Mouse (Mus musculus) brain, embryonic 18.5 days (tissue): ENCODE results near the gene Alpl.

Experiments used
- DNase-seq: peaks from one replicate; pipeline ENCODE4 v3.0.0-alpha.2; 2012; ENCODE audit warnings: low read depth, low spot score

The Alpl gene

DNA sequence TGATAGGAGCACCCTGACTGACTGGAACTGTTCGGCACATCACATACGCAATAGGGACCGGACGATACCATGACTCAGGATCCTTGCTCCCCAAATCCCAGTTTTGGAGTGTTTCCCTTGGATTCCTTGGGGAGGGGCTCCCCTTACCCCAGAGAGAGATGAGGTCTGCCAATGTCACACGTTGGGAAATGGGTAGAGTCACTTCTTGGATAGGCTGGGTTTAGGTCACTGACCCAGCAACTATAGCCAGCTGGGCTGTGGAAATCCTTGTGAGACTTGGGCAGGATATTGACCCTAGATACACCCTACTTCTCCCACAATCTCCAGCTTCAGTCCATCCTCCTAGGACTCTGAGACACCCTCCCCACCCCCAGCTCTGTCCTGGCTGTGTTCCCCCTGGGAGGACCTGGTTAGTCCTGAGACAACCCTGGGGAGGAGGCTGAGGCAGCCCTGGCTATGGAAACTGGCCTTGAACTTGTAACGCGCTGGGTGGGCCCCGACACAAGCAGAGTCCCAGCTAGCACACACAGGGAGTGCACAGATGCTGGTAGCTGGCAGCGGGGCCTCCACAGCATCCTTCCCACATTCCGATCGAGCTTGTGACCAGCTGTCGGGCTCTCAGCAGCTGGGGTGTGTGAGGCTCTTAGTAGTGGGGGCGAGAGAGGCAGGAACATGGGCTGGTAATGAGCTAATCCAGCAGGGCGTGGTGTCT, 25.1 kb downstream of the Alpl start:
- DNase-seq = no peak

DNA sequence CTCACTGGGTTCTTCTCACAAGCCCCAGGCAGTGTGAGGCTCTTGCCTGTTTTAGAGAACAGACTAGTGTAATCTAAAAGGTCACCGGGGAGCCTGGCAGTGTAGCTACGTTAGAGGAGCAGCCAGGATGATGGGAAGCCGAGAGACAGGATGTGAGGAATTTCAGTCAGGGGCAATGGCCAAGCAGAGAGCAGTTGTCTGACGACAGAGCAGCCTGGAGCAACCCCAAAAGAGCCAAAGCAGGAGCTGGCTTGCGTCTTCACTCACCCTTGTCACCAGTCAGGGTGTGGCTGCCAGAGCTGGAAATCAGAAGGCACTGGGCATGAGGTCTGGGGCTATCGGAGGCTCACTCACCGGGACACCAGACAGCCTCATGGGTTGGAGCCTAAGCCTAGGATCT, 26.5 kb downstream of the Alpl start:
- no peak for DNase-seq

DNA sequence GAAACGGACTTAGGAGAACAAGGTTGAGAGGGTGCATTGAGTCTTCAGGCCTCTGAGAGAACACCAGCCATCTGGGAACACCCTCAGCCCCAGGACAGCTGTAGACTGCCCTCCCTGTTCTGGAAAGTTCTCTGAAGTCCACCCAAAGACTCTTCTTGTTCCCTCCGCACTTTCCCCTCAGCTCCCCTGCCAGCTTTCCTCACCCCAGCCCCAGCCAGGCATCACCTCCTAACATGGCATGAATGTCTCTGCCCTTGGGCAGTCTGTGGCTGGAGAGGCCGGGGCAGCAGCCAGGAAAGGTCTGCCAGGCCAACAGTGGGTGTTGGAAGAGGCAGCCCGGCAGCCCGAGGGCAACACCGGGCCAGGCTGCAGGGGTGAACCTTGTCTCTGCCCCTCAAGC, 27.4 kb downstream of the Alpl start:
- no peak for DNase-seq

DNA sequence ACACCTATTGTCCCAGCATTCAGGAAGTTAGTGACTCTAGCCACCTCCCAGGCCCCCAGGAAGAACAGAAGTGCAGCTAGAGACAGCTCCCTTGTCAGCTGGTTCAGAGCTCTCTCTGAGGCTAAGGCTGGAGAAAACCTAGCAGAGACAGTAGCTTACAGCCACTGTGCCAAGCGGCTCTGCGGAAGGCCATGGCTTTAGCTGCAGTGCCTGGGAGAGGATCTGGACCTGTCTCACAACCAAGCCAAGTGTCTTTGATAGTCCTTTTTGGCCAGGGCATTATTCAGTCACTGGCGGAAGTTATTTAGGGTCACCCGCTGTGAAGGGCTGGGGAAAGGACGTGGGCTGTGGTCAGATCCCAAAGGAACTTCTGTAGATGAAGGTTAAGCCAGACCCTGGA, 27.8 kb downstream of the Alpl start:
- DNase-seq = no peak

DNA sequence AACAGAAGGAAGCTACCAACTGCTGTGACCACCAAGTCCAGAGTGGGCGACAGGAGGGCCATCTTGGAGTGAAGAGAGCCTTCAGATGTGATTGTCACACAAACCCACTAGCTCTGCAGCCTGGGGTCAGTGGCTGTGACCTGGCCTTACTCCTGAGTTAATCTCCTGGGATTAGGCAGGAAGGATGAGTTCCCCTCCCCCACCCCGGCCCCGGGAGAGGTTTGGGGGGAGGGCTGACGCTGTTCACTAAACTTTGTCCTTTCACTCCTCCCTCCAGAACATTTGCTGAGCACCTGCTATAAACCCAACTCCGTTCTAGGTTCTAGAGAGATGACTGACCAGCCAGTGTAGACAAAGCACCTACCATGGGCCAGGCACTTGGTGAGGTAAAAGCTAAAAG, 29.8 kb downstream of the Alpl start:
- DNase-seq = no peak

DNA sequence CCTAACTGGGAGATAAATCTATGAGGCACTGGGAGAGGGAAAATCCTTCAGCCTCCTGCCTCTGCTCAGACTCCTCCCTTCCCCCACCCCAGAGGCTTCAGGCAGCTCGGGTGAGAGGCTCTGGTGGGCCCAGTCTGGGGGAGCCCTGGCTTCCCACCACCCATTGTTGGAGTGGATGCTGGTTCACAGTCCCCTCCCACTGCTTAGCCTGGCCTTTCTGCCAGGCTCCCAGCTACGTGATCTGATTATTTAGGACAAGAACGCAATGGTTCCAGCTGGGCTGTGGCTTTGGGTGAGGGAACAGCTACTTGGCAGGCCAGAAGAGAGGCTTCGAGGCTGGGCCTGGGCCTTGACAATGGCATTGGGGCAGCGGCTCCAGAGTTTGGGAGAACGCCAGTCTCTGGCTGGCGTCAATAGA, 30.6 kb downstream of the Alpl start:
- DNase-seq = peak; percentile 69

DNA sequence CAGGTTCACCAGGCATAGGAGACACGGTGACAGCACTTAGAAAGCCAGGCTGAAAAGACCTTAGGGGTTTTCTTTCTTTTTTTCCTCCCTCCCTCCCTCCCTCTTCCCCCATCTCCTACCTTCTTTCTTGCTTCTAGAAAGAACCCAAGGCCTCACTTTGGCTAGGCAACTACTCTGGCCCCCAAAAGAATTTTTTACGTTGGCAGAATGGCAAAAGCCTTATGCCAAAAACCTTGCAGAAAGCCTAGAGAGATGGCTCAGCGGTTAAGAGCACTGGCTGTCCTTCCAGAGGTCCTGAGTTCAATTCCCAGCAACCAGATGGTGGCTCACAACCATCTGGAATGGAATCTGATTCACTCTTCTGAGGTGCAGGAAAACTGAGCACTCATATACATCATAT, 31.6 kb downstream of the Alpl start:
- no peak for DNase-seq

DNA sequence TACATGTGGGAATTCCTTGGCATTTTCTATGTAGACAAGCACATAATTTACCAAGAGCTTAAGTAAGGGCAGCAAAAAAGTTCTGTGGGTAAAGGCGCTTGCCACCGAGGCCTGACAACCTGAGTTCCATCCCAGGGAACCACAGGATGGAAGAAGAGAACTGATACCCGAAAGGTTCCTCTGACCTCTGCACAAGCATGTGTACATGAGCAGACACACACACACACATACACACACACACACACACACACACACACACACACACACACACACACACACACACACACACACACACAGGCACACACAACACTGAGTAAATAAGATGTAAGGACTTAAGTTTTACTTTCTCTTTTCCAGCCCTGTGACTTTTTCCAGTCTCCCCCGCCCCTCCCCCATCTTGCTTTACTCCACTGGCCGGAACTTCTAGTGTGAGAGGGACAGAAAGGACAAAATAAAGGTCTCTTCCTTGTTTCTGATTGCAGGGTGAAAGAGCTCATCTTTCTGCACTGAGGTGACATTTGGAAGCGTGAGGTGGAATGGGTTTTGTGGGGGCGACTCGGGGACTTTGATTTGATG, 32.2 kb downstream of the Alpl start:
- DNase-seq = no peak

DNA sequence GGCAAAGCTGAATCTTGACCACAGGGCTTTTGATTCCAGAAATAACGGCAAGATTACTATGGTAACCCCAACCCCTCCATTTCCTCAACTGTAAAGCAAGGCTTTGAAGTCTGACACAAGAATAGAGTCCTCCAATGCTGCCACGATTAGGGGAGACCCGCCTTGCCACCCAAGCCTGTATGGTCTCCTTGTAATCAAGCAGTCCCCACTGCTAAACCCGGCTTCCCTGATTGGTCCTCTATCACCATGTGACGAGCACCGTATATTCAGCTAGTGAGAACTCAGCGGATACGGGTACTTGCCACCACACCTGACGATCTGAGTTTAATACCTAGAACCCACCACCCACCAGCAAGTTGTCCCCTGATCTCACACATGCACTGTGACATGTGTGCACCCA, 33.3 kb downstream of the Alpl start:
- no peak for DNase-seq

DNA sequence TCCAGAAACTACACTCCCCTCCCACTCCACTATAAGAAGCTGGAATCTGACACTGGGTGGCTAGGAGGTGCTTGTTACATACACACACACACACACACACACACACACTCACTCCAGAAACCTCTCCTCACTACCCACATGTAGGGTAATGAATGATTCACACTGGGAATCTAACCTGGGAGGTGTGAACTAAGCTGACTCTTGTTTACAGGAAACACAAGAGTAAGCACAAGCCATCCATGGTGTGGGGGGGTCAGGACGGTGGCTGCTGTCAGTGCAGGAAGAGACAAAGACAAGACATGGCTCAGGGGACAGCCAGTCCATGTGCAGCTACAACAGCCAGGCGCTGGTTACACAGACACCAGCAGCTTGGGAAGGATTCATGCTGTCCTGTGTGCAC, 41.7 kb downstream of the Alpl start:
- no peak for DNase-seq

DNA sequence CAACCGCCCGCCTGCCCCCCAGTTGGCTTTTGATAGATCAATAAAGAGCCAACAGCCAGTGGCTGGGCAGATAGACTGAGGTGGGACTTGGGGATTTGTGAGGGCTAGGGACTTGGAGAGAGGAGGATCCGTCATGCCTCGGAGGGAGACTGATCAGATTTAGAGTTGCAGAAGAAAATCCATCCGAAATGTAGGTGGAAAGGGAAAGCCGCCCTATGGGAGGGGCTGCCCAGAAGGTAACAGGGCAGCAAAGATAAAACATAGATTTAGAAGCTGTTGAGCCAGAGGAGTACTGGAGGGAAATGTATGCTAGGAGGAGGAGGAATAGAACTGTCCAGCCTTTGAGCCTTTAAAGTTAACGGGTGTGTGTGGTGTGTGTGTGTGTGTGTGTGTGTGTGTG, 43.0 kb downstream of the Alpl start:
- no peak for DNase-seq

DNA sequence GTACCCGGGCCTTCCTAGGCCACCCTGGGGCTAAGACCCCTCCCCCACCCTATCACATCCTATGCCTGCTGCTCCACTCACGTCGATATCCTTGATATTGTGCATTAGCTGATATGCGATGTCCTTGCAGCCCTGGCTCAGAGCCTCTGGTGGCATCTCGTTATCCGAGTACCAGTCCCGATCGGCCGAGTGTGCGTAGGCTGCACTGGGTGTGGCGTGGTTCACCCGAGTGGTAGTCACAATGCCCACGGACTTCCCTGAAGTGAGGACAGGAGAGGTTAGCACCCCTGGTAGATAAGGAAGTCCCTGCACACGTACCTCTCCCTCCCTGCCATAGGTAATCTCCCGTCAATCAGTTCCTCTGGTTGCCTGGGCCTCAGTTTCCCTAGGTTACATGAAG, 43.7 kb downstream of the Alpl start:
- no peak for DNase-seq

DNA sequence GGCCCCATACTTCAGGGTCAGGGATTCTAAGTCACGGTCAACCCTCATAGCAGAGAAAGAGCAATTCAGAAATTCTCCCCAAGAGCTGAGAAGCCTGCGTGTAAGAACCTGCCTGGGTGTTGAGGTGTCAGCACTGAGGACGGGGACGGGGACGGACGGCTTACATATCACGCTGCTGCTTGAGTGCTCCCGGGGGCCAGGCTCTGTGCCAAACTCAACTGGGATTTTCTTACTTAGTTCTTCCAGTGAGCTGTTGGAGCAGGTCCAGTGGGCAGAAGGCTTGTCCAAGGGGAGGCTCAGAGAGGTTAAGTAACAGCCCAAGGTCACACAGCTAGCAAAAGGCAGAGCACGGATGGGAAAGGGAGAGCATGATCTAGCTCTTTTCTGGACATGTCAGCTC, 44.5 kb downstream of the Alpl start:
- no peak for DNase-seq

DNA sequence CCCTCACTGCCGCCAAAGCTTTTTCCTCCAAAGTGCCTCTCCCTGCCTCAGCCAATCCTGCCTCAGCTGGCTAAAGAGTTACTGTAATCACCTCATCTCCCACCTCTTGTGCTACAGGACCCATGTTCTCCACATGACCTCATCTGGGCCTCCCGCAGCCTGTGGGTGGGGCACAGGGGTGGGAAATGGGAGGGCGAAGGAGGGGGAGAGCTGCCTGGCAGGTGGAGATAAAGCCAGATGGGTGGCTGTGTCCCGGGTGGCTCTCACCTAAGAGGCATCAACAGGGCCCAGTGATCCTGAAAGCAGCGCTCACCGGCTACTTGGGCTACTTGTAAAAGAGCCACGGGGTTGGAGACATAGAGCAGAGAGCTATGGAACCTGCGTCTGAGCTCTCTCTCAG, 44.9 kb downstream of the Alpl start:
- no peak for DNase-seq

DNA sequence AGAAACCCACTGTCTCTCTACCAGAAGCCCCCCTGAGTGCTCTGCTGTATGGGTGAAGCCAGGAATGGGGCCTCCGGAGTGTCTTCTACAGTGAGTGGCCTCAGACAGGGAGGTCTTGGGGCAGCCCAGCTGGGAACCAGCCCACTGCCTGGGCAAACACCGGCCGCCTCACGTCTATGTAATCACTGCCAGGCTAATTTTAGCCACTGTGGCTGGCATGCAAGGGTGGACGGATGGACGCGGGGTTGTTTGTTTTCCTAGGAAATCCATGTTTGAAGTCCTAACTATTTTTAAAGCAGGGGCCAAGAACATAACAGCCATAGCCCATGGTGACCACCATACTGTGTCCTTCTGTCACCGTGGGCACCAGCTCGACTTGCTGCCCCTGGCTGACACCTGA, 46.1 kb downstream of the Alpl start:
- no peak for DNase-seq

DNA sequence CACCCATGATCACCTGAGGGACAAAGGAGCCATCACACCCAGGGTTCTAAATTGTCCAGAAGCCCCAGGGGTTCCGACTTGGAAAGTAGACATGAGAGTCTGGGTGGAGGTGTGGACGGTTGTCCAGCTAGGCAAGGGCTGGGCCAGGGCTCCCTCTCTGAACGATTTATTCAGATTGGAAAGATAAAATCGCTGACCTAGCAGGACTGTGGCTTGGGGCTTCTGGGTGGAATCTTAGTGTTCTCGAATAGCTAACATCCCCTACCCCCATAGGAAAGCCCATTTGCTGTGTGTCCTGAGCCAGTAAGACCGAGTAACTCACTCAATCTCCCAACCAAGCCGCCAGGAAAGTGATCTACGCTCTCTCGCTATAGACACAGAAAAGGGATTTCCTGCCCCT, 46.5 kb downstream of the Alpl start:
- no peak for DNase-seq

DNA sequence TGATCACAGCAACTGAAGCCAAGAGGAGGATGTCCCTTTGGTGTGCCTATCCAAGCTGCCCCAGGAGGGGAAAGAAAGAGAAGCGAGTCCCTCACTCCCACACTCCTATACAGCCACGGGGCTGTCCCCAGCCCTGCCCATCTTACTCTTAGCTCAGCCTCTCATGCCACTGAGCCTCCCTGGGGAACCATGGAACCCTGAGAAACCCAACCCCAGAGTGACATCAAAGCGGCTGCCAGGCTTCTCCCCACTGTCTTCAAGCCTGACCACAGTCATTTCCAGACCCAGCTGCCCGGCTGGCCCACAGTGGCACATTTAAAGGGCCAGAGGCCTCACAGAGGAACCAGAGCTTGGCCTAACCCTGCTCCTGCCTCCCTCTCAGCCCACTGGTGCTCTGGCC, 47.5 kb downstream of the Alpl start:
- no peak for DNase-seq

DNA sequence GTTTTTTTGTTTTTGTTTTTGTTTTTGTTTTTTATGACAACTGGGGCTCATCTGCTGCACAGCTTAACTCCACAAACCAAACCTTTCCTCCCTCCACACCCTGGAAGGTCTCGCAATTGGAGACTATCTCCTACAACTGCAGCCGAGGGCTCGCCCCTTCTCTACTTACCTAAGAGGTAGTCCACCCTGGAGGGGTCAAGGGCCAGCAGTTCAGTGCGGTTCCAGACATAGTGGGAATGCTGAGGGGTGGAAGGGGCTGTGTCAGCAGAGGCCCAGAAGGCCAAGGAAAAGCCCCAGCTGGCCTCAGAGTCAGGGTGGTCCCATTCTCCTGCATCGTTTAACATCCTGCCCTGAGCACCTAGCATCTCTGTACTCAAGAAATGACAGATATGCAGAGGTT, 48.6 kb downstream of the Alpl start:
- DNase-seq = no peak

DNA sequence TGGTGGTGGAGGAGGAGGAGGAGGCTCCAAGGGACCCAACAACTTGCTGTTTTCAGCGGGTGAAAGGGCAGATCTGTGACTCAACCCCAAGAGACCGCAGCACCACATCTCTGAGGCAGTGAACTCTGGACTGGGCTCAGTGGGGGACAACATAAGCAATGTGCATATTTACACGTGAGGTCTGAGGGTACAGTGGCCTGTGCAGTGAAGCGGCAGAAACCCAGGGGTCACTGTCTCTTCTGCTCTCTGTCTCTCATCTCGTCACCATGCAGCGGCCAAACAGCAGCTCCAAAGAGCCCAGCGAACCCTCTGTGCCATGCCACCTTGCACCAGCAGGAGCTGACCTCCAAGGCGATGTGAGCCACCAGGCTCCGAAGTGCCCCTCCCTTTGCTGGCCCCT, 49.1 kb downstream of the Alpl start:
- no peak for DNase-seq

DNA sequence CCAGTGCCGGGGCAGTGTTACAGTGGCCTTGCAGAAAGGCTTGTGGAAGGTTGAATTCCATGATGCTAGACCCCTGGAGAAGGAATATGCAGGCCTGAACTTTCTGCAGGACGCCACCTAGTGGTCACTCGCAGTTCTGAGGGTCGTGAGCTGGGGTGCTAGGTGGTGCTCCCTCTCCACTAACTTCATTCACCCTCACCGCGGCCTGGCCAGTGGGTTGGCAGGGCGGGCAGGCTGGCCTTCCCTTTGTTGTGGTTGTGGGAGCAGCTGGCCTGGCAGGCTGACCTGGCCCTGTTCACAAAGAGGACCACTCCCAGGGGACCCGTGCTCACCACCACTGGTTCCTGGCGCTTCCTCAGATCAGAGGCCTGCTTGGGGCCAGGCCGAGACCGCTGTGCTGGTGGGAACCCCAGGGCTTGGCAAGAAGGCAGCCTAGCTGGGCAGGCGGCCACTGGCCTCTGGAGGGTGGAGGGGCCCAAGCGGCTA, 51.7 kb downstream of the Alpl start:
- no peak for DNase-seq

DNA sequence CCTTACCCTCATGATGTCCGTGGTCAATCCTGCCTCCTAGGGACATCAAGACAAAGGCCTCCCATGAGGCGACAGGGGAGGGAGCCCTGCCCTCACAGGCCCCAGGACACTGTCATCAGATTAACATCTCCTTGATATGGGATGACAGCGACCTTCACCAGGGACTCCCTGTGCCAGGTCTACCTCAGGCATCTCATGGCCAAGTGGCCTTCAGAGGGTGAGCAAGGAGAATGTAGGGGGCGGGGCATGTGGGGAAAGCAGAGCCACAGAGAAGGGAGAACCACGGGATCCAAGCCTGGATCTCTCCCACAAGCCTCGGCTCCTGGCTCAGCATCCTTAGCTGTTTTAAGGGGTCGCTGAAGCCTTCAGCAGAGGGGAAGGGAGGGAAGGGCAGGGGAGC, 52.4 kb downstream of the Alpl start:
- DNase-seq = no peak

DNA sequence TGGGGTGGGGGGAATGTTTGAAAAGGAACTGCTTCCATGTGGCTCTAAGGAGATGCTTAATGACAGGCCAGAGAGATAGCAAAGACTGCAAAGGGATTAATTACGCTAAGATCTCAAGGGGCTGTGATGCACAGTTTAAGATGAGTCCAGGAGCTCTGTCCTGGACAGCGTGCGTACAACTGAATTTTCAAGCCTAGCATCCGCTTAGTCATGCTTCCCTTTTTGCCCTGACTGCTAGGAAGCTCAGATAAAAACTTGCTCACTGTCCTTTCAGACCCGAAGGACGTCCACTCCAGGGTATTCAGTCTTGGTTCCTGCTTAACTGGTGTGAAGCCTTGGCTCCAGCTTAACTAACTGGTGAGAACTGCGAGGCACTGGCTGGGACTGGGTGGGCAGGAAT, 55.8 kb downstream of the Alpl start:
- no peak for DNase-seq

DNA sequence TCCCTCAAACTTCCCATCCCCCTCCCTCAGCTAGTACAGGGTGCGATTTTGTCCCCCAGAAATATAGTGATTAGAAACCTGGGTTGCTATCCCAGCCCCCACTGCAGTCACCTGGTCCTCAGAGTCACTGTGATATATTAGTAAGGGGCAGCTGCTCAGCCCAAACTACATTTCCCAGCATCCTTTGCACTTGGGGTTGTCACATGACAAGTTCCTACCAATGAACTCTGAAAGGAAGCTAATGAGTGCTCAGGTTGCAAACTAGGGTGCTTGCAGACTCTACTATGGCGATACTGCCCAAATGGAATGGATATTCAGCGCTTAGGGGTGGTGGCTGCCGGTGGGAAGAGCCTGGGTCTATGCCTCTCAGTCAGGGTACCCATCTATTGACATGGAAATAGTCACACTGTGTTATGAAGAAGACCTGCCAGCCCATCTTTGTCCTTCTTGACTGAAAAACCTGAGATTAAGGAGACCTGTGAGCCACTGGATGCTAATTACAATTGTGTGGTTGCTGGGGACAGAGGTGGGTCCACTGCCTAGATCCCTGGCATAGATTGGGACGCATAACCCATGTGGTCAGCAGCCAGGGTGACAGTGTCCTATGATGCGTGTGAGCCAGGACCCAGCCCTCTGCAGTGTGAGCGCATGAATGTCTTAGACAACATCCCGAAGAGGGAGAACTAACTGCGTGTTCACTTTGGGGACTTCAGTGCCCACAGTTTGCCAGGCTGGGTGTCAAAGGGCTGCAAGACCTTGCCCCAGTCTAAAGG, 56.8 kb downstream of the Alpl start:
- DNase-seq = no peak
